Mouse (Mus musculus) testis, adult 2 months (tissue): ENCODE data around the gene Pcgf6.

Experiments
- CTCF ChIP-seq: fragments of 200-500 bp; IDR thresholded peaks from 2 replicates; pipeline ENCODE4 v1.5.1; 2012; ENCODE audit warnings: low read depth, mild to moderate bottlenecking, inconsistent platforms, low read length, moderate library complexity; ENCODE audit not compliant: control insufficient read depth, insufficient read depth, insufficient replicate concordance
- POLR2A ChIP-seq: fragments of 200-500 bp; IDR thresholded peaks from 2 replicates; pipeline ENCODE4 v1.6.1; 2012; ENCODE audit warnings: low read depth, mild to moderate bottlenecking, inconsistent platforms, low read length, moderate library complexity; ENCODE audit not compliant: control insufficient read depth

DNA sequence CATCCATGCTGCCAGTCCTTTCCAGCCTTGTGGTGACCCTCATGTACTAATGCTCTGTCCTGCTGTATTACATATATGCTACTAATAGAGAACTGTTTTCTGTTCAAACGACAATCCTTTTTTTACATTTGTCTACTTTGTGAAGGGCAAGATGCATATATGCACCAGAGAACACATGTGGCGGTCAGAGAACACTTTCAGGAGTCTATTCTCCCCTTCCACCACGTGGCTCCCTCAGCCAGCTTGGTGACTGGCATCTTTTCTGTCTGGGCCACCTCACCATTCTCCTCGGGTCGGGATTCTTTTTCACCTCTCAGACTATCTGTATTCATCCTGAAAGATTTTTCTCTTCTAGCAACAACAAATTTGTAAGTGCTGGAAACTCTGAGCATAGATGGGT lies 44.8 kb downstream of the Pcgf6 start:
- TF ChIP-seq POLR2A (no peak), CTCF (no peak)
